Mouse (Mus musculus) olfactory bulb, adult 2 months (tissue): Measurements from ENCODE around the gene Kcnn3.

Experiments used
- CTCF ChIP-seq: fragments of 200-500 bp; IDR thresholded peaks from 2 replicates; pipeline ENCODE4 v1.5.1; 2012; ENCODE audit warnings: low read depth, mild to moderate bottlenecking, low read length, moderate library complexity; ENCODE audit not compliant: insufficient read depth
- POLR2A ChIP-seq: fragments of 200-500 bp; IDR thresholded peaks from 2 replicates; pipeline ENCODE4 v1.6.1; 2012; ENCODE audit warnings: mild to moderate bottlenecking, low read depth, low read length, moderate library complexity; ENCODE audit not compliant: insufficient read depth

DNA sequence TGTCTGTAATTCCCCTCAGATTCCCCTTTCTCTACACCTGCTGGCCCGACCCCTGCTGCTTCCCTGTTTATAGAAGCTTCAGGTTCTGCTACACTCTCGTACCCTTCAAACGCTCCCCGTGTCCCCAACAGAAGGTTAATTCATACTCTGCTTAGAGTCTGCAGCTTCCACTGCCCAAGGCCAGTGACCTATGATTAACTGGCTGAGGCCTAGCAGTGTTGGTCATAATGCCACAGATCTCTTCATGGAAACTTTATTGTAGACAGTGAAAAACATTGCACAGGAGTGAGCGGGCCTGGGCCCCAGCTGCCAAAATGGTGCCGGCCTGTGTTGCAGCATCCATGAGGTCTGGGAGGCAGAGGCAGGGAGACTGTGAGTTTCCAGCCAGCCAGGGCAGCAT lies 104.0 kb downstream of the Kcnn3 start:
- TF ChIP-seq CTCF (no peak), POLR2A (no peak)
